Mouse (Mus musculus): ENCODE measurements at regions not wholly inside any gene's neighbourhood (a gene's known extent, or its start where the extent isn't known, plus 50 kb on each side); places are given as distances from the start of the nearest gene placed in this dataset.
A peak's percentile ranks its signal among the peaks of the same experiment; 100 is the strongest.

DNA sequence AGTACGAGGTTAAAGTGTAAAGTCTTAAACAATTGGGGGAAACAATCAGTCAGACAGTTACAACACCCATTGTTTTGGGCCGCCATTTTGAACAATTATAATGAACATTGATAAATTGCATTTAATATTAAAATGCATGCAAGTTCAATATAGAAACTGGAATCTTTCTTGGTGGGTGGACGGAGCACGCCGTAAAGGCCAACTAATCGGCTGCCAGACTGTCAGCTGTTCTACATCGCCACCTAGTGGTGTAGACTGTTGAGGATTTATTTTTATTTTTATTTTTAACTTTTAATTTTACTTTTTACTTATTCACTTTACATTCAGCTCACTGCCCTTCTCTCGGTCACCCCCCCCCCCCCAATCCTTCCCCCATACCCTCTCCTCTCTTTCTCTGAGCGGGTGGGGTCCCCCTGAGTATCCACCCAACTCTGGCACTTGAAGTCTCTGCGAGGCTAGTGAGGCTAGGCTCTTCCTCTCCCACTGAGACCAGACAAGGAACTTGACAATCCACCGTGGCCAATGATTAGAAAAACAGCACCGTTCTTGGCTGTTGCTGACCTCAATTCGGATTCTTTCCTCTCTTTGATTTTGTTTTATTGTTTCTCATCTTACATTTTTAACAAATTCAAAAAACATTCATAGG lies 79.7 kb upstream of the C1qtnf3 start:
- Histone ChIP-seq H3K9me3 (replicated peaks; ENCODE audit: low read length) (no peaks in the 10 kb centered on the region), H3K27ac (no peak overlapping the region), H3K9ac (ENCODE audit: low read depth, low read length) (no peak overlapping the region), H3K4me2 (ENCODE audit: low read length) (0 out of 2 replicates have a peak overlapping the region, but pooled peaks have one; percentile 7), H3K36me3 (ENCODE audit: insufficient read depth, low read length) (no peaks in the 10 kb centered on the region), H3K4me1 (replicated peaks; ENCODE audit: insufficient read depth, low read length) (no peaks in the 10 kb centered on the region), H3K27me3 (ENCODE audit: insufficient read depth, low read length) (no peaks in the 10 kb centered on the region), H3K4me3 (replicated peaks; ENCODE audit: low read depth, low read length) (no peak overlapping the region)
- 17% methylated on average over 12 of the region's 13 CpGs for WGBS
- TF ChIP-seq CTCF (IDR thresholded peaks at IDR 0.05; ENCODE audit: low read depth) = peak; percentile 85
- ATAC-seq (replicated peaks; ENCODE audit: low FRiP score, low read depth) = no peak
- DNase-seq (ENCODE audit: low spot score) = peak; percentile 83

DNA sequence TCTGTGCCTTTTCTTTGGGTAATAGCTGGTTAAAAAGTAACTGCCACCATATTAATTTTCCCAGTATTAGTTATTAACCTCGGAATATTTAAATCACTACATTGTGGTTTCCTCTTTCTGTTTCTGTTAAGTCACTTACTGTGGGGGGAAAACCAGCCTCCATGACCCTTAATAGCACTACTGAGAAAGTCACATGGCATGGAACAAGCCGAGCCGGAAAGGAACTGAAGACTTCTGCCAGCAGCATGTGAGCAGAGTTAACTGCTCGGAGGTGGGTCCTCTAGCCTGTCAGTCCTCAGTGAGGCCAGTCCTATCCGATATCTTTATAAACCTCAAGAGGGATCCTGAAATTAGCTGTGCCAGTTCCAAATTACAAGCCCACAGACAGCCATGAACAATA lies 75.8 kb upstream of the C1qtnf3 start:
- Histone ChIP-seq H3K36me3 (ENCODE audit: insufficient read depth, low read length) (no peaks in the 10 kb centered on the region), H3K27me3 (ENCODE audit: insufficient read depth, low read length) (no peaks in the 10 kb centered on the region), H3K4me1 (replicated peaks; ENCODE audit: insufficient read depth, low read length) (no peaks in the 10 kb centered on the region), H3K4me3 (replicated peaks; ENCODE audit: low read depth, low read length) (no peak overlapping the region), H3K27ac (no peak overlapping the region), H3K9ac (ENCODE audit: low read depth, low read length) (no peak overlapping the region), H3K9me3 (replicated peaks; ENCODE audit: low read length) (no peaks in the 10 kb centered on the region), H3K4me2 (ENCODE audit: low read length) (no peak overlapping the region)
- peak; percentile 49 for DNase-seq (ENCODE audit: low spot score)
- TF ChIP-seq CTCF (IDR thresholded peaks at IDR 0.05; ENCODE audit: low read depth) = no peak
- 30% methylated on average over 5 of the region's 5 CpGs for WGBS
- peak; percentile 80; the same call in 1 of the 2 replicates for ATAC-seq (replicated peaks; ENCODE audit: low FRiP score, low read depth)

DNA sequence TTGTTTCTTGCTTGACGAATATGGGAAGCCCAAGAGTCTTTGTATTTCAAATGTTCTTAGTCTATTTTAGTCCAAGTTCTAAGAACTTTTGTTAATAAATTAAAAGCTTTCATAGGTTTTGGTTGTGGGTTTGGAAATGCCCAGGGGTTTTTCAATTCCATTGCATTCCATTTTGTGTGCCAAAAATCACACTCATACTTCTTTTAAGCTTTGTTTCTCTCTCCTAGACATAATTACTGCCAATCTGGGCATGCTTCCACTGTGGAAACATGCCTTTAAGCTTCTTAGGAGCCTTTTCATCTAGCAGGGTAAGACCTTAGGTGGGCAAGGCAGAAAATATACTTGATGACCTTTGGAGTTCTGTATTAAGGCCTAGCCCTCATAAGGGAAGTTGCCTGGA lies 70.4 kb upstream of the C1qtnf3 start:
- H3K36me3 ChIP-seq (ENCODE audit: insufficient read depth, low read length) = no peaks in the 10 kb centered on the region
- no peak overlapping the region for H3K4me2 ChIP-seq (ENCODE audit: low read length)
- H3K9ac ChIP-seq (ENCODE audit: low read depth, low read length) = no peak overlapping the region
- no peak for TF ChIP-seq CTCF (IDR thresholded peaks at IDR 0.05; ENCODE audit: low read depth)
- H3K9me3 ChIP-seq (replicated peaks; ENCODE audit: low read length) = no peaks in the 10 kb centered on the region
- H3K4me3 ChIP-seq (replicated peaks; ENCODE audit: low read depth, low read length) = no peak overlapping the region
- no peaks in the 10 kb centered on the region for H3K4me1 ChIP-seq (replicated peaks; ENCODE audit: insufficient read depth, low read length)
- ATAC-seq (replicated peaks; ENCODE audit: low FRiP score, low read depth) = no peak
- no peak overlapping the region for H3K27ac ChIP-seq
- no peaks in the 10 kb centered on the region for H3K27me3 ChIP-seq (ENCODE audit: insufficient read depth, low read length)
- DNase-seq (ENCODE audit: low spot score) = no peak
- 75% methylated on average over 1 of the region's 1 CpGs for WGBS

DNA sequence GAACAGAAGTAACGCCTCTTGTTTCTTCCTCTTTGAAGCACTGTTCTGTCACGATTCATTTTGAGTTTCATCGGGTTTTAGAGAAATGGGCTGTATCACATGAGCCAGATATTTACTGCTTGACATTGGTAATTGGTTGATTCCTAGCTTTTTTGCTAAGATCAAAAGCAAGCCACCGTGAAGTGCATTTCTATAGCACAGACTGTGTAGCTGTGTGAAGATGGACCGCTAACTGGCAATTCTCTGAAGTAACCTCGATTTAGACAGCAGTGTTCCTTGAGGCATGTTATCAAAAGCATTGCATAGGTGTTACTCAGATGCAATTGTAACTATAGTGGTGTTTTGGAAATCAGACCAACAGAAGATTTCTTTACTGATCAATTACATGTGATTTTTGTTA lies 64.1 kb upstream of the C1qtnf3 start:
- H3K4me2 ChIP-seq (ENCODE audit: low read length) = no peak overlapping the region
- 87% methylated on average over 6 of the region's 6 CpGs for WGBS
- no peaks in the 10 kb centered on the region for H3K27me3 ChIP-seq (ENCODE audit: insufficient read depth, low read length)
- H3K4me1 ChIP-seq (replicated peaks; ENCODE audit: insufficient read depth, low read length) = peaks cover 6% of the 10 kb centered on the region; the same call in 1 of the 2 replicates
- DNase-seq (ENCODE audit: low spot score) = no peak
- ATAC-seq (replicated peaks; ENCODE audit: low FRiP score, low read depth) = no peak
- no peaks in the 10 kb centered on the region for H3K9me3 ChIP-seq (replicated peaks; ENCODE audit: low read length)
- no peak for TF ChIP-seq CTCF (IDR thresholded peaks at IDR 0.05; ENCODE audit: low read depth)
- no peaks in the 10 kb centered on the region for H3K36me3 ChIP-seq (ENCODE audit: insufficient read depth, low read length)
- no peak overlapping the region for H3K27ac ChIP-seq
- H3K9ac ChIP-seq (ENCODE audit: low read depth, low read length) = no peak overlapping the region
- no peak overlapping the region for H3K4me3 ChIP-seq (replicated peaks; ENCODE audit: low read depth, low read length)

DNA sequence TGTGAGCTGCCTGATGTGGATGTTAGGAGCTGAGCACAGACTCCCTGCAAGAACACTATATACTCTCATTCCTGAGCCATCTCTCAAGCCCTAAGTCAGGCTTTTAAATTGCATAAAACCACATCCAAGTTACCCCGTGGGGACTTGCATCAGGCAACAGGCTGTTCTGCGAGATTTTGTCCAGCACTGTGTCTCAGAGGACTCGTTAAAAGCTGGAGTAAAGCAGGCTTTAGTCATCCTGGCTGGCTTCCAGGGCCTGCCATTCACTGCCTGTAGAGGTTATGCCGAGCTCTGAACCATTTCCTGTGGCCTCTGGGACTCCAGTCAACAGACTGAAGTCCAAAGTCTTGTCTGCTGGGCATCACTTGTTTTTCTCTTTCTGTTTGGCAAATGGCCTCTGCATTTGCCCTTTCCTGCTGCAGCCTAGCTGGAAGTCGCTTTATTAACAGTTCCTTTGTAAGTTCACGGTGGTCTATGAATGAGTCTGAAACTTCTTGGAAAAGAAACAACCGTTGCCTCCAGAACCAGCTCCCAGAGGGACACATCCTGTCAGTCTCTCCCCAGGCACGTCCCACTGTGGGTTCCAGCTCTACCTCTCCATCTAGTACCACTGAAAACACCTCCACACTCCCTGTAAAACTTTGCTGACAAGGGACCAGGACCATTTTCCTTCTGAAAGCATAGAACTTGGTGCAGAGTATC lies 61.8 kb upstream of the C1qtnf3 start:
- Histone ChIP-seq H3K27me3 (ENCODE audit: insufficient read depth, low read length) (no peaks in the 10 kb centered on the region), H3K27ac (peak overlapping the region; percentile 62), H3K4me1 (replicated peaks; ENCODE audit: insufficient read depth, low read length) (peaks cover 6% of the 10 kb centered on the region; the same call in 1 of the 2 replicates), H3K4me3 (replicated peaks; ENCODE audit: low read depth, low read length) (no peak overlapping the region), H3K9me3 (replicated peaks; ENCODE audit: low read length) (no peaks in the 10 kb centered on the region), H3K9ac (ENCODE audit: low read depth, low read length) (no peak overlapping the region), H3K4me2 (ENCODE audit: low read length) (no peak overlapping the region), H3K36me3 (ENCODE audit: insufficient read depth, low read length) (no peaks in the 10 kb centered on the region)
- no peak for TF ChIP-seq CTCF (IDR thresholded peaks at IDR 0.05; ENCODE audit: low read depth)
- DNase-seq (ENCODE audit: low spot score) = peak; percentile 90
- WGBS = 36% methylated on average over 8 of the region's 8 CpGs
- peak; percentile 88 for ATAC-seq (replicated peaks; ENCODE audit: low FRiP score, low read depth)

DNA sequence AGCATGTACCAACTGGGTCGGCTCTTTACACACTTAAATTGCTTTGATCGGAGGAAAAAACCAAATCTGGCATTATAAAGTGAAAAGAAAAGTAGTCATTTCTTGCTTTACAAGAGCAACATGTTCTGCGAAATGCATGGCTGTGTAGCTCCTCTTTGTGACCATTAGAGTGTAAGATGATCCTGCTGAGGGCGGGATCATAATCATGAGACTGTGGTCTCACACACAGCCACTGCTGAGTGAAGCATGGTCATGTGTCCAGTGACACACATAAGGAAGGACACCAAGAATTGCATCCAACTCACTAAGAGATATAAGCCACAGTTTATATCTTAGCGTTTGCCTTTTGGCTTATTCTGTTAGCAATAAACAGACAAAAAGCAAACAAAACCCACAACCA lies 53.8 kb upstream of the C1qtnf3 start:
- H3K4me3 ChIP-seq (replicated peaks; ENCODE audit: low read depth, low read length) = no peak overlapping the region
- no peak overlapping the region for H3K4me2 ChIP-seq (ENCODE audit: low read length)
- no peak for TF ChIP-seq CTCF (IDR thresholded peaks at IDR 0.05; ENCODE audit: low read depth)
- peaks cover 4% of the 10 kb centered on the region; the same call in 1 of the 2 replicates for H3K4me1 ChIP-seq (replicated peaks; ENCODE audit: insufficient read depth, low read length)
- 62% methylated on average over 5 of the region's 5 CpGs for WGBS
- peak; percentile 33 for DNase-seq (ENCODE audit: low spot score)
- no peaks in the 10 kb centered on the region for H3K36me3 ChIP-seq (ENCODE audit: insufficient read depth, low read length)
- H3K27me3 ChIP-seq (ENCODE audit: insufficient read depth, low read length) = no peaks in the 10 kb centered on the region
- no peak overlapping the region for H3K9ac ChIP-seq (ENCODE audit: low read depth, low read length)
- H3K9me3 ChIP-seq (replicated peaks; ENCODE audit: low read length) = no peaks in the 10 kb centered on the region
- H3K27ac ChIP-seq = no peak overlapping the region
- no peak for ATAC-seq (replicated peaks; ENCODE audit: low FRiP score, low read depth)

Data from kidney, postnatal 0 days (tissue).